Mouse (Mus musculus): ENCODE results near the gene H2-Eb2.

GRCm38 (mm10) chr17:34286501-34286900, 39.0 kb upstream of the H2-Eb2 start:
- TF ChIP-seq CTCF (IDR thresholded peaks at IDR 0.05; ENCODE audit: borderline replicate concordance, control insufficient read depth, extremely low read depth, insufficient read depth, low read length, poor library complexity) (no peak), POLR2A (IDR thresholded peaks at IDR 0.05; ENCODE audit: control insufficient read depth, extremely low read depth, insufficient read depth, low read length, poor library complexity) (no peak)
